Mouse (Mus musculus) liver, embryonic 14.5 days (tissue): ENCODE data around the gene Tmprss2.

ENCODE experiments used
- CTCF ChIP-seq: IDR thresholded peaks from 2 replicates; pipeline ENCODE4 v1.5.1; 2016; ENCODE audit warnings: antibody characterized with exemption, low read depth, control low read depth
- EP300 ChIP-seq: IDR thresholded peaks from 2 replicates; pipeline ENCODE4 v1.6.1; 2016; ENCODE audit warnings: antibody characterized with exemption, low read depth

DNA sequence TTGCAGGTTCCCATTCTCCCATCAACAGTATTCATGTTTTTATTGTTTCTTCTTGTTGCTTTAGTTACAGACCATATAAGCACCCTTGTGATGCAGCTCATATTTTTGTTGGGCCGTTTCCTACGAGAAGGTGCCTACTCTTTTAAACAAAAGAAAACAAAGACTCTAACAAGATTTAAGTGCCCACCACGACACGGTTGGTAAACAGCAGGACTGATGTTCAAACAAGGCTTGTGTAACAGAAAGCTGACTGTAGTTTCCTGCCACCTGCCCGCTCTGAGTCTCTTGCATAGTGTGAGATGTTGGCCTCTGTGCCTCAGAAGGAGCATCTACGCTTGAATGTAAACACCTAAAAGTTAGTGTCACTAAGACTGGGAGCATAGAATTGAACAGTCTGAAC is 47.5 kb upstream of the Tmprss2 start:
- TF ChIP-seq EP300 (no peak), CTCF (no peak)
